Mouse (Mus musculus) ES-Bruce4 (cell line): ENCODE data around the gene Pard3.

ENCODE experiments used
- CTCF ChIP-seq: IDR thresholded peaks from one replicate; pipeline ENCODE4 v1.8.1; 2011; ENCODE audit warnings: low read depth, low read length
- POLR2A ChIP-seq: IDR thresholded peaks from one replicate; pipeline ENCODE4 v1.8.1; 2011; ENCODE audit warnings: low read length; ENCODE audit not compliant: insufficient read depth

GRCm38 (mm10) chr8:127572493-127572892 is 508.8 kb downstream of the Pard3 start:
- TF ChIP-seq CTCF: no peak
- TF ChIP-seq POLR2A: no peak
